Mouse (Mus musculus): ENCODE results near the gene Scarf2. TPM values are rescaled to one million over a fixed set of nuclear protein-coding genes. Genes with fewer than 3 reads are reported as not detected.
A peak's percentile ranks its signal among the peaks of the same experiment; 100 is the strongest.

Scarf2 gene
- 1 to 10 TPM; 3.6 to 4.5 TPM for total RNA-seq (2021)
- long read RNA-seq, experiment 1, partial matches to known transcripts, result 0 of 5 reads
- long read RNA-seq, experiment 1, other reads (novel, unspliced or antisense), result 4 of 5 reads
- long read RNA-seq, experiment 2, partial matches to known transcripts, result 0 of 1 reads
- long read RNA-seq, experiment 2, other reads (novel, unspliced or antisense), result 1 of 1 reads

DNA sequence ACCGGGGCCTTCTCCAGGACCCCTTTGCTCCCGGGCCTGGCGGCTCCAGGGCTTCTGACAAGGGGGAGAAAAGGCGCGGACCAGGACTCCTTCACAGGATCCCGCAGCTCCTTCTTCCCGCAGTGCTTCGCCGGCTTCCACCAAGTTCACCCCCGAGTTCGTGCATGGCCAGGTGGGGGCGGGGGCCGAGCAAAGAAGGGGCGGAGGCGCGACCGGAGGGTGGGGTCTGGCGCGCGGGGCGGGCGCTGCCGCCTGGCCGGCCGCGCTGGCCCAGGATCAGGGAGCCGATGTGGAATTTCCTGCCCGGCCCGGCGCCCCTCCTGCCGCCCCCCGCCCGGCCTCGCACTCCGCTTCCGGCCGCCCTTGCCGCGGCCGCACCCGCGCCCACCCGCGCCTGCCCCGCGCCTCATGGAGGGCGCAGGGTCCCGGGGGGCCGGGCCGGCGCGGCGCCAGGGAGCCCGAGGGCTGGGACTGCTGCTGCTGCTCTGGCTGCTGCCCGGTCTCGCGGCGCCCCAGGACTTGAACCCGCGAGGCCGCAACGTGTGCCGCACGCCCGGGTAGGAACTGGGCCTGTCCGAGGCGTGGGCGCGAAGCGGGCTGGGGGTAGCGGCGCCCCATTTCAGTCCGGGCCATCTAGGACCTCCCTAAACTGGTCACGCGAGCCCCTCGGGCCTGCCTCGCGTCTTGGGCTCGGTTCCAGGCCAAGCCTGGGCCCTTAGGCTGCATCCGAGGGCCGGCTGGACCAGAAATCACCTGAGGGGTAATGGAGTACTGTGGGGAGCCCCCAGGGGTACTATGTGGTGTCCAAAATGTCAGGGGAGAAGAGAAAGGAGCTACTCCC lies at the start of gene Scarf2:
Scarf2 (plus strand) TSS at position 312 of the 841 bp plus-strand sequence.
- intact Hi-C loops (cut with DNase I), result no loop called here
- peak; percentile 48 to 58 for DNase-seq

GRCm38 (mm10) chr16:17753001-17753400 lies 44.1 kb upstream of the Scarf2 start:
- DNase-seq, result no peak
- intact Hi-C loops (cut with DNase I), result no loop called here

DNA sequence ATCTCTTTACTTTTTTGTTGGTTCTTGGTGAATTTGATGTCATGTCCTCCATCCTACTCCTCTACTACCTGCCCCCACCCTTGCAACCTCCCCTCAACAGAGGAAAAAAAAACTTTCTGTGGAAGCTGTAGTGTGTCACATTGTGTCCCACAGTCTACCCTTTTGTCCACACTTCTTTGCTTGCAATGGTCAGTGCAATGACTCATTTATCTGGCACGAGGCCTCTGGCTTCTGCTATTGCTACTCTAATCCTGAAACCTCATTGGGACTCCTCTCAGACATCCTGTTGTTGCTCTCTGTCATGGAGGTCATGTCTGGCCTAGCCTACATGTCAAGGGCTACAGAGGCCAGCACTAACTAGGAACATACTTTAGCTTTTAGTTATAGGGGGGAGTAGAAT lies 43.4 kb upstream of the Scarf2 start:
- DNase-seq, result no peak
- intact Hi-C loops (cut with DNase I), result no loop called here

DNA sequence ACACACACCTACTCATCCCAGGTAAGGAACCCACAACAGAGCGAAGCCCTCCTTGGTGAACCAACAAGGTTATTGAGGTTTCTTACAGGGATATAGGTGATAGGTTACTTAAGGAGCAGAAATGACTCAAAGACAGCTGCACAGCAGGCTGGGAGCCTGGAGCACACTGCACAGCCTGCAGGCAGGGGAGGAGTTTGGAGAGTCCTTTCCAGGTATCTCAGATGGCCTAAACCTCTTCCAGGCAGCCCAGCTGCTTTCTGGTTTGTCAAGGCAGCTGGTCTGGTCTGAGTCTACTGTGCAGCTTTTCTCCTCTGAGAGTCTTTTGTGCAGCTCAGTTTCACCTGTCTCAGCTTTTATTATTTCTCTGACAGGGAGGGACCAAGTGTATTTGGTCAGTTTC lies 39.3 kb upstream of the Scarf2 start:
- no peak for DNase-seq
- intact Hi-C loops (cut with DNase I), result no loop called here

DNA sequence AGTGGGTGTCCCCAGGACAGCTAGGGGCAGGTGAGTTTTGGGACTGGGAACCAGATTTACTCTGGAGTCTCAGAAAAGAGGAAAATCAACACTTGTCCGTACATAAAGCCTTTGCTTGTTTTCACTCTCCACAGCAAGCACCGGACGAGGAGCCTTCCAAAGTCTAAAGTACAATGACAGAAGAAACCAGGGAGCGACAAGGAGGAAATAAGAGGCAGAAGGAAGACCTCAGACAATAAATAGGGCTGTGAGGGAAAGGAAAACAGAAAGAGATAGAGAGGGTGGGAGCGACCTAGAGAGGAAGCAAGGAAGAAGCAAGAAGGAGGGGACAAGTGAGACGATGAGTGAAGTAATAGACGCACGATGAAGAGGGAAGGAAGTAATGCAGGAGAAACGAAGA lies 38.2 kb upstream of the Scarf2 start:
- no peak for DNase-seq
- intact Hi-C loops (cut with DNase I), result no loop called here

GRCm38 (mm10) chr16:17759344-17759773 lies 37.7 kb upstream of the Scarf2 start, which contains the start of gene Klhl22:
Gene Klhl22 (plus strand): TSS chr16:17759618.
- intact Hi-C loops (cut with DNase I), result no loop called here

GRCm38 (mm10) chr16:17759813-17760321 lies 37.2 kb upstream of the Scarf2 start:
- peak; percentile 41 to 62 for DNase-seq
- intact Hi-C loops (cut with DNase I), result no loop called here

More at GRCm38 (mm10) chr16:17759344-17759773, 37.7 kb upstream of the Scarf2 start, which contains the start of gene Klhl22:
- DNase-seq, result peak; percentile 87 to 89

DNA sequence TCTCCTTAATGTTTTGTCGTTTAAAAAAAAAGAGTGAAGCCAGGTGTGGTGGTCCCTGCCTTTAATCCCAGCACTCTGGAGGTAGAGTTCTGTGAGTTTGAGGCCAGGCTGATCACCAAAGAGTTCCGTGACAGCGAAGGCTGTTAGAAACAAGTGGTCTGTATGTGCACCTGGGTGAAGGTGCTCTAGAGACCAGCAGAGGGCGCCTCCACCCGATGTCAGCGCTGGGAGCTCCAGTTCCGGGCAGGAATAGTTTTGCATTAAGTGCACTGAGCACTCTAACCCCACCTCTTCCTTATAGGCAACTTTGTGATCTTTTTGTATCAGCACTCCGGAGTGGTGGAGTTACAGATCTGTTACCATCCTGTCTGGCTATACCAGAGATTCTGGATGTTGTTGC lies 36.4 kb upstream of the Scarf2 start:
- DNase-seq, result peak in 1 of 2 experiments; percentile 17
- intact Hi-C loops (cut with DNase I), result no loop called here

DNA sequence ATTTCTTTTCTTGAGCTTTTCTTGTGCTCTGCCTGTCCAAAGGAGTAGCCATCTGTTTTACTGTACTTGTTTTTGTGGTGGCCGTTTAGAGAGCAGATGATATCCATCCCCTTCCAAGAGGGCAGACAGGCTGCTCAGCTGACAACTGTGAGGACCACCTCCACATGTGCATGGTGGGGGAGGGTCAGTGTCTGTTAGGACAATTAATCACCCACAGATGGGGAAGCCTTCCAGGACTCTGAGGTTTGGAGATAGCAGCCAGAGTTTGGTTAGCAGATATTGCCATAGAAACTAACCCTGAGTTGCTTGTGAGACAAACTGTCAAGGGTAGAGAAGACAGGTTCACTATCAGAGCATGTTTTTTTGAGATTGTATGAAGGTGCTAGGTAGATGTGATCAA lies 36.0 kb upstream of the Scarf2 start:
- intact Hi-C loops (cut with DNase I), result no loop called here
- DNase-seq, result no peak

DNA sequence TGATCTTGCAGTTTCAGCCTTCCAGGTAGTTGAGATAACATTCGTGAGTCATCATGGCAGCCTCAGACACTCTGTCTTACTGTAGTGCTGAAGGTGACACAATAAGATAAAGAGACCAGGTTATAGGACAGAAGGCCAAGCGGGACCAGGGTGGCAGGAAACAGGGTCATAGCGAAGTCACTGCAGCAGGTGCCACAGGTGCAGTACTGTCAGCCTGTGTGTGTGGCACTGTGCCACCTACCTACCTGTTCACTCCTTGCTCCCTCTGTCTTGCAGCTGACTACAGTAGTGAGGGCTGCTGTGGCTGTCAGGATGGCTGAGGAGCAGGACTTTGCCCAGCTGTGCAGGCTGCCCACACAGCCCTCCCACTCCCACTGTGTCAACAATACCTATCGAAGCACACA lies 33.0 kb upstream of the Scarf2 start:
- intact Hi-C loops (cut with DNase I), result no loop called here
- DNase-seq, result no peak

DNA sequence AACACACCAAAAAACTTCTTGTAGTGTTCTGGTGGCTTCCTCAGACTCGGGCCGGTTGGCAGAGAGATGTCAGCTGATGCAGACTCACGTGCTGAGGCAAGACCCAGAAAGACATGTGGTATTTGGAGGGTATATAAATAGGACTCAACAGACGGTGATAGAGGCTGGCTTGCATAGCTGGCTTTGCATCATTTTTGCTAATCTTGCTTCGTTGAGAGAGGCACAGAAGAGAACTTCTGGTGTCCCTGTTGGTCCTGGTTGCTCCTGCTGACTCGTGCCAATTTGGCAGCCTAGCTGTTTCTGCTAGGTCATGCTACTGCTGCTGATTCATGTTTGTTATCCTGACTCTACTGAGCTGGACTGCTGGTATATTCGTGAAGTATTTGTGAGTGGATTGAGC lies 28.2 kb upstream of the Scarf2 start:
- no peak for DNase-seq
- intact Hi-C loops (cut with DNase I), result no loop called here

DNA sequence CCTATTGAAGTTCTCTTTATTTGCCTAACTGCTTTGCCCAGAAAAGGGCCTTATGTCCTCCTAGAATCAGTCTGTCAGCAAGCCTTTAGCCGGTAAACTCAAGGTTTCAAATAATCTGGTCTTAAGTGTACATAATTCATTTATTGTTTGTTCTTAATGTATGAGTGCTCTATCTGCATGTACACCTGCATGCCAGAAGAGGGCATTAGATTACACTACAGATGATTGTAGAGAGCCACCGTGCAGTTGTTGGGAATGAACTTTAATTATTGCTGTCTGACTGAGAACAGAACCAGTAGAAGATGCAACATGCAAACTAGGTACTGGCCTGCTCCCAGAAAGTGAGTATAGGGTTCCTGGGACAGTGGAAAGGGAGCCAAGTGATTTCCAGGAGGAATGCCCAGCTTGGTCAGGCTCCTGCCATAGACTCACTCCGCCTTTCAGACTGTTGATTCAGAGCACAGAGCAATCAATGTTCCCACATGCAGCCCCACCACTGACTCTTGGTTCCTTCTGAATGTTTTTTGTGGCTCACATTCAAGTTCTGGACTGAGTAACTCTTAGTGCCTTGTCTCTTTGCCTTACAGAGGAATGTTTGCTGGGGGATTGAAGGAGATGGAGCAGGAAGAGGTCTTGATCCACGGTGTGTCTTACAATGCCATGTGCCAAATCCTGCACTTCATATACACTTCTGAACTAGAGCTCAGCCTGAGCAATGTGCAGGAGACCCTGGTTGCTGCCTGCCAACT lies 25.8 kb upstream of the Scarf2 start:
- intact Hi-C loops (cut with DNase I), result no loop called here
- DNase-seq, result no peak

- DNase-seq, result no peak
- intact Hi-C loops (cut with DNase I), result no loop called here
These were observed 20.3 kb upstream of the Scarf2 start for GRCm38 (mm10) chr16:17776828-17777227.

GRCm38 (mm10) chr16:17778223-17778622 lies 18.9 kb upstream of the Scarf2 start:
- intact Hi-C loops (cut with DNase I), result no loop called here
- DNase-seq, result no peak

DNA sequence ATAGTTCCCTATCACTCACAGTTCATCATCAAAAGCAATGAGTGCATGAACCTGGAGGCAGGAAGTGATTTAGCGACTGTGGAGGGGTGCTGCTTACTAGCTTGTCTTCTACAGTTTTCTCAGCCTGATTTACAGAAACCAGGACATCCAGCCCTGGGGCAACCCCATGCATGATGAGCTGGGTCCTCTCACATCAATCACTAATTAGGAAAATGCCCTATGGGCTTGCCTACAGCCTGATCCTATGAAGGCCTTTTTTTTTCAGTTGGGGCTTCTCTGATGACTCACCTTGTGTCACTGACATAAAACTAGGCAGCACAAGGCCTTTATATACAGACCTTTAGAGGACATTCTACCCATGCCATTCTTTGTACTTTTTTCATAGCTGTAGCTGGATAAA lies 17.4 kb upstream of the Scarf2 start:
- intact Hi-C loops (cut with DNase I), result loop anchor here (5.0 kb wide), 1 partner anchor 68 kb away; no protein-coding TSS in a partner anchor
- no peak for DNase-seq

GRCm38 (mm10) chr16:17785337-17785736 lies 11.7 kb upstream of the Scarf2 start:
- no peak for DNase-seq
- intact Hi-C loops (cut with DNase I), result no loop called here

DNA sequence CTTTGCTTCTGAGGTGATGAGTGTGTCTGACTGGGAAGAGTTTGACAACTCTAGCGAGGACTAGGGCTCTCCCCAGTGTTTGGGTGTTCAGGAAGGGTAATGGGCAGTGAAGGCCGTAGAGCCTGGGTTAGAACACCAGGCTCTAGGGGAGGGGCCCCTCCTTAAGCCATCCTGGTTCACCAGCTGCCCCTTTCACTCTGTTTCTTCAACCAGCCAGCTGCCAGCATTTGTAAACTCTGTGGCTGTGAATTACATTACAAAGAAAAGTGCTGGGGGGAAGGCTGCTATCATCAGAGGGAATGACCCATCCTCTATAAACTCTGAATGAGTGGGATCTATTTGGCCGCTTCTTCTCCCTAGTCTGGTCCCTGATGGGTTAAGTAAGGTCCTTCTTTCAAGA lies 4.4 kb upstream of the Scarf2 start:
- no peak for DNase-seq
- intact Hi-C loops (cut with DNase I), result no loop called here

DNA sequence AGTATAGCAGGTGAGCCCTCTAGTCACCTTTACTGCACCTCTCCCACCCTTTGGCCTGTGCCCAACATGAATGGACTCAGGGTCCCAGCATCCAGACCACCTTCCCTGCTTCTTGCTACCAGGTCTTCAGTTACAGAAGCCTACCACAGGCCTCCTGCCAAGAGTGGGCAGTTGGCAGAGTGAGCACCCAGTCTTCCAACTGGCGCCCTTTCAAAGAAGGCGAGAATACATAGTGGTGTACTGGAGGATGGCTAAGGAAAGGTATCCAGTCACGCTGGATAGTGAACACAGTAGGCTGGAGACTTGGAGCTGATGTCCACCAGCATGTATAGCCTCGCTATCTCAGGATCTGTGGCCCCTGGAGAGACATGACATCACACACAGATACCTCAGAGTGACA lies 3.0 kb upstream of the Scarf2 start:
- intact Hi-C loops (cut with DNase I), result no loop called here
- DNase-seq, result no peak

DNA sequence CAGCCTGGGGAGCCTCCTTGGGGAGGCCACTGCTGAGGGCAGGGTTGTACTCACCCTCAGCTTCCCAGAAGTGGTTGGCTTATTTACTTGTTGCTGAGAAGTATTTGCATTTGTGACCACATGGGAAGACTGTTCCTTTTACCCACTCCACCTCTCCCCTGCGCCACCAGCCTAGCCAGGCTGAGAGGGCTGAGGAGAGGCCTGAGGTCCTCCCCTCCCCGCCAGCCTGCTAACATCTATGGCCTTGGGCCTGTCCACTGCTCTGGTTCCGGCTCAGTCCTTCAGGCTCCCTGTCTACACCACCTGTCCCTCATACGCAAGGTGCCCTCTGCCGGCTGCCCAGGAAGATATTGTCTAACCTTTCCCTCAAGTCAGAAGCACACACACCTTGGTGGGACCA lies 1.4 kb upstream of the Scarf2 start:
- no peak for DNase-seq
- intact Hi-C loops (cut with DNase I), result no loop called here

DNA sequence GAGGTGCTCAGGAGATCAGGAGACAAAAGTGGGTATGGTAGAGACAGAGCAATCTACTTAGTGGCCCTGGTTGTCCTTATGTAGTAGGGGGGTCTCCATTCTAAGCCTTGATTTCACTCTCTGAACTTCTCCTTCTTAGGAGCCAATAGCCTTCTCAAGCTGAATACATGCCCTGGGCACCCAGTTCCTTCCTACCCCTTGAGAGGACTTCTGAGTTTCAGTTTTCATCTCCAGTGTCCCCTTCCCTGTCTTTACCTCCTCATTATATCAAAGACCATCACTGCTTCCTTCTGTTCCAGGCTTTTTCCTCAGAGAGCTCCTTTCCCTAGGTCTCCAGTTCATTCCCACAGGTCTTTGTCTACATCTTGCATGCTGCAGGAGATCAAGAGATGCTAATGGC lies 563 bp upstream of the Scarf2 start:
- intact Hi-C loops (cut with DNase I), result no loop called here
- no peak for DNase-seq

- DNase-seq, result peak in 1 of 2 experiments; percentile 40
- intact Hi-C loops (cut with DNase I), result no loop called here
These were observed 780 bp downstream of the Scarf2 start for GRCm38 (mm10) chr16:17797812-17798311.
